Mouse (Mus musculus) brain, embryonic 18.5 days (tissue): ENCODE measurements around the gene Ackr1.
A peak's percentile ranks its signal among the peaks of the same experiment; 100 is the strongest.

ENCODE experiments used
- DNase-seq: peaks from one replicate; pipeline ENCODE4 v3.0.0-alpha.2; 2012; ENCODE audit warnings: low read depth, low spot score

Ackr1 gene

GRCm38 (mm10) chr1:173333312-173334253 lies at the start of gene Ackr1:
TSS of gene Ackr1 (minus strand) at chr1:173333750.
- no peak for DNase-seq

GRCm38 (mm10) chr1:173381436-173381835 lies 47.9 kb upstream of the Ackr1 start:
- no peak for DNase-seq

GRCm38 (mm10) chr1:173377380-173378112 lies 44.0 kb upstream of the Ackr1 start:
- DNase-seq: peak; percentile 57

GRCm38 (mm10) chr1:173374020-173374419 lies 40.5 kb upstream of the Ackr1 start:
- no peak for DNase-seq

GRCm38 (mm10) chr1:173371586-173371985 lies 38.0 kb upstream of the Ackr1 start:
- no peak for DNase-seq

GRCm38 (mm10) chr1:173370456-173370855 lies 36.9 kb upstream of the Ackr1 start:
- no peak for DNase-seq

GRCm38 (mm10) chr1:173369611-173370010 lies 36.1 kb upstream of the Ackr1 start:
- DNase-seq: no peak

- peak; percentile 72 for DNase-seq
Observed at GRCm38 (mm10) chr1:173367356-173368046, 34.0 kb upstream of the Ackr1 start, which contains the start of gene Cadm3. TSS of gene Cadm3 (minus strand) at chr1:173367695.

- no peak for DNase-seq
Observed at GRCm38 (mm10) chr1:173366701-173367355, 33.3 kb upstream of the Ackr1 start.

- no peak for DNase-seq
Observed at GRCm38 (mm10) chr1:173365970-173366409, 32.4 kb upstream of the Ackr1 start.

GRCm38 (mm10) chr1:173364125-173364800 lies 30.7 kb upstream of the Ackr1 start:
- no peak for DNase-seq

- DNase-seq: no peak
Observed at GRCm38 (mm10) chr1:173363436-173363835, 29.9 kb upstream of the Ackr1 start.

GRCm38 (mm10) chr1:173361651-173362050 lies 28.1 kb upstream of the Ackr1 start:
- DNase-seq: no peak

- no peak for DNase-seq
Observed at GRCm38 (mm10) chr1:173359590-173360290, 26.2 kb upstream of the Ackr1 start.

- DNase-seq: no peak
Observed at GRCm38 (mm10) chr1:173357799-173358198, 24.2 kb upstream of the Ackr1 start.

GRCm38 (mm10) chr1:173356699-173357098 lies 23.1 kb upstream of the Ackr1 start:
- DNase-seq: no peak

- no peak for DNase-seq
Observed at GRCm38 (mm10) chr1:173355107-173355846, 21.7 kb upstream of the Ackr1 start.

- DNase-seq: no peak
Observed at GRCm38 (mm10) chr1:173350372-173350957, 16.9 kb upstream of the Ackr1 start, which contains the start of gene Aim2. TSS of gene Aim2 (plus strand) at chr1:173350879.

GRCm38 (mm10) chr1:173349946-173350345 lies 16.4 kb upstream of the Ackr1 start:
- peak; percentile 30 for DNase-seq
